Mouse (Mus musculus) adrenal gland, adult 2 months (tissue): ENCODE measurements around the gene Rpl34. TPM values are rescaled to one million over a fixed set of nuclear protein-coding genes. Genes with fewer than 3 reads are reported as not detected.

ENCODE experiments used
- DNase-seq: peaks from one replicate; pipeline ENCODE4 v3.0.0; 2021
- long read RNA-seq: library from polyadenylated mRNA; stranded (forward); transcript quantifications from one replicate; pipeline ENCODE4 v2.0.0, GENCODE M21; 2021
- polyA plus RNA-seq: library from polyadenylated mRNA; depleted of rRNA; stranded (reverse); fragments of >200 nt; gene quantifications from 2 replicates; pipeline ENCODE4 v1.2.3, GENCODE M21; 2012; rRNA removed
- total RNA-seq, 2 experiments: library from RNA; stranded (reverse); gene quantifications; 2 replicates each; pipeline ENCODE4 v1.2.3; 2021

Rpl34 gene
- total RNA-seq (100 to 1,000 TPM; 621 to 725 TPM), polyA plus RNA-seq (235 and 259 TPM in 2 replicates)
- long read RNA-seq, transcript Rpl34-202 (5 exons, 480 nt), result major isoform, 129 of 172 reads
- long read RNA-seq, transcript Rpl34-201 (5 exons, 624 nt), result minor isoform, 28 of 172 reads
- long read RNA-seq, partial matches to known transcripts, result 7 of 172 reads
- long read RNA-seq, other reads (novel, unspliced or antisense), result 4 of 172 reads

DNA sequence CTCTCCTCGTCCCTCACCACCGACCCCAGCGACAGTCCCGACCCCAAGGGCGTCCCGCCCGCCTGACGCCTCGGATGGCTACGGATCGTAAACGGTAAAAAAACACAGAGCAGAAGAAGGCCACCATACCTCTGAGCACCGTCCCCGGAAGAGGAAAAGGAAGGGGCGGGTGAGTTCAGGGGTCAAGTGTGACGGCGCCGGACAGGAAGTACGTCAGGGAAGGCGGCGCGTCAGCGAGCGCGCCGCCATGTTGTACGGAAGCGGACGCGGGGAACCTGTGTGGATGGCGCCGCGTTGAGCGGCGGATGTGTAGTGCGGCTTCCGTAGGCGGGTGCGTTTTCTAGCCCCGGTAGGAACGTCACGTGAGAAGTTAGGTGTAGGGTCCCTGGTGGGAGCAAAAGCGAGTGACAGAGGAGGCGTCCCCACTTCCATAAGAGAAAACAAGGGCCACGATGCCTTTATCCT is at the start of gene Rpl34:
Rpl34 (minus strand) TSS at position 210 of the 465 bp plus-strand sequence.
- DNase-seq, result peak; percentile 96

GRCm38 (mm10) chr3:130768172-130768571 is 38.0 kb upstream of the Rpl34 start:
- no peak for DNase-seq

GRCm38 (mm10) chr3:130764091-130764490 is 33.9 kb upstream of the Rpl34 start:
- DNase-seq, result no peak

GRCm38 (mm10) chr3:130760711-130761435 is 30.7 kb upstream of the Rpl34 start:
- DNase-seq, result peak; percentile 51

GRCm38 (mm10) chr3:130758157-130758841 is 28.1 kb upstream of the Rpl34 start:
- no peak for DNase-seq

DNA sequence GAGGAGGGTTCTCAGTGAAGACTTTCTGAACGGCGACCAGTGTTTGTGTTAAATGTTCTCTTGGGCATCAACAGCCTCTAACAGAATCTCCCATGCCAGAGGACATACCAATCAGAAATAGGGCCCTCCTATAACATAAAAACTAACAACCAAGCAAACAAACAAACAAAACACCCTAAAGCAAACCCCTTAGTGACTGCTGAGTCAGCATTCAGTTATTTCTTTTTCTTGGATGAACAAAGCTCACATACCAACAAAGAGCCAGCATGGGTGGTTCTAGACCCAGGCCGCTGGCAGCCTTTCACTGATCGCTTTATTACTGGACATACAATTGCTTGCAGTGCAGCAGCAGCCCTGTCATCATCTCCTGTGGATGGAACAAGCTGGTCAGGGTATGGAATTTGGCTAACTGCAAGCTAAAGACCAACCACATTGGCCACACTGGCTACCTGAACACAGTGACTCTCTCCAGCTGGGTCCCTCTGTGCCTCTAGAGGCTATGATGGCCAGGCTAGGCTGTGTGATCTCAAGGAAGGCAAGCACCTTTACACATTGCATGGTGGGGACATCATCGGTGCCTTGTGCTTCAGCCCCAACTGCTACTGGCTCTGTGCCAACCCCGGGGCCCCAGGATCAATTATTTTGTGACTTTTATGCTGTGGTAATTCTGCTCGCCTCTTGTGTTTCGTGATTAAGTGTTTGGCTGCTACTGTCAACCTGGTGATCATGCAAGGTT is 27.1 kb upstream of the Rpl34 start:
- DNase-seq, result no peak

- no peak for DNase-seq
Observed at GRCm38 (mm10) chr3:130749206-130749605, 19.0 kb upstream of the Rpl34 start.

DNA sequence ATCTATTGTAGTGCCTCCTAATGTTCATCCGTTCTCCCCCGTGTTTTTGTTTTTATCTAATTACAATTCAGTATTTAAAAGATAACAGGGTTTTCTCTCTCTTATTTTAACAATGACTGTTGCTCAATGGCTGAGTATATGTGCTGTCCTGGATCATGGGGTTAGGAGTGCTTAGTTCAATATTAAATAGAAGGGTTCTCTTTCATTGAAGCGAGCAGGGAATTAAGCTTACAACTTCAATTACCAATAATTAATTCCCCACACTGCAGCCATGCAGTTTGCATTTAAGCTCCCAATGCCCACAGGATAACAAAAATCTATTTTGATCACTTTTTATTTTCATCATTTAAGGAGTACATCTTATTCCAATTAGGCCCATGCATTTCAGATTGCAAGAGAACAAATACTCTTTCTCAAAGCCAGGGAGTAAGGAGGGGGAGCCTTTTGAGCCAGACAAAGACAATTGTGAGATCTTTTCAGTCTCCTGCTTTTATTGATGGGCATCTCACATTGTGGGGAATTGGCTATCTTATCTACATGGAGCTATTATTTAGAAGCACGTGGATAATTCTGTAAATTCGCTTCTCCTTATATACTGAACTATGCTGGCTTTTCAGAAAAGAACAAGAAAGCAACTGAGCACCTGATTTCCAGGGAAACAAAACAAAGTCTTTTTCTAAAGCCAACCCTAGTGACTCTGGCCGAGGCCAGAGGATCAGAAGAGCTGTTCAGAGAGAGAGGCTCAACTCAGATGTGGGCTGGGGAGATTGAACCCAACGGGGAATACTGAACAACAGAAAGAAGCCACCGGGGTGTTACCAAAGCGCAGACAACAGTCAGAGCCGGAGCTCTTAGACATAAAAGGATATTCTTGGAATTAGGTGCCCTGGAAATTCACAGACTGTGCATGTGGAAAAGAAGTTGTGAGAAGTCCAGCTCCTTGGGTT is 16.7 kb upstream of the Rpl34 start:
- DNase-seq, result no peak

DNA sequence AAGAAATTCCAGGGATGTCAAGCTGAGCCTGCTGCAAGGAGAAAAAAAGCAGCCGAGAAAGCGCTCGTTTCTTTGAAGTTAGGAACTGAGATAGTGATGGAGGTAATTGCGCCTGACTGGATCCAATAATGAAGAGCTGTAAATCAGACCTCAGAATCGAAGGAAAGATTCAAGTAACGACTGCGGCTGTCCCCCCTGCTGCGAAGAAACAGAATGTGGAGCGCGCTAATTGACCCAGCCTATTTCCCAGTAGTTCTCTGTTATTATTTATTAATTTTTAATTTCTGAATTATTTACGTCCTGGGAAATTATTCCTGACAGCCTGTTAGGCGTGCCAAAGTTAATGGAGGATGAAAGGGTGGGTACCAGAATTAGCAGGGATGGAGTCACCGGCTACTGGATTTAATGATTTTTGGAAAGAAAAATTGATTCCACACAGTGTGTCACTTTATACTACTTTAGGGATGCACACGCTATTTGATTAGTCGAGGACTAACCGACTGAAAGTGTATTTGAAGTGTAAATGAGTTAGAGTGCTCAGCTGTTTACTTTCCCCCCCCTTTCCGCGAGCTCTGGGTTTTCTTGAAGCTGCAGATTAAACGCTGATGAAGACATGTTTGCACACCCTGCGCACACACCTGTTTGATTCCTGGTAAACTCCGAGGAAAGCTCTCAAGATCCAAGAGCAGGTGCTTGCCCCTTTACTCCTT is 7.6 kb upstream of the Rpl34 start:
- no peak for DNase-seq

- DNase-seq, result no peak
Observed at GRCm38 (mm10) chr3:130736758-130737157, 6.6 kb upstream of the Rpl34 start.

- DNase-seq, result peak; percentile 48
Observed at GRCm38 (mm10) chr3:130729472-130730188, 568 bp downstream of the Rpl34 start.

DNA sequence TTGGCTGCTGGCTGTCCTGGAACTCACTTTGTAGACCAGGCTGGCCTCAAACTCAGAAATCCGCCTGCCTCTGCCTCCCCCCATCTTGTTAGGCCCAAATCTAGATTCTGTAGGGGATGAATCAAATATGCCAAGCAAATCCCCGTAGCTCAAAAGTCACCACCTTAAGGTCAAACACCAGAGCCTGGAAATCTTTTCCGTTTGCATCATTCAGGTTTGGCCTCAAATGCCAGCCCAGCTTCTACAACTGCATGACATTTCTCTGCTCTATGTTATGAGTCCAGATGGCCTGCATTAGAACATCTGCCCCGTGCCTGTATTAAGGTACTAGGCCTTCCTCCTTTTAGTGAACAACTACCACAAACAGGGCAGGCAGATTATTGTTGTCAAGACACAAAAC is 2.5 kb downstream of the Rpl34 start:
- DNase-seq, result peak; percentile 18

GRCm38 (mm10) chr3:130727036-130727435 is 3.2 kb downstream of the Rpl34 start:
- peak; percentile 68 for DNase-seq

DNA sequence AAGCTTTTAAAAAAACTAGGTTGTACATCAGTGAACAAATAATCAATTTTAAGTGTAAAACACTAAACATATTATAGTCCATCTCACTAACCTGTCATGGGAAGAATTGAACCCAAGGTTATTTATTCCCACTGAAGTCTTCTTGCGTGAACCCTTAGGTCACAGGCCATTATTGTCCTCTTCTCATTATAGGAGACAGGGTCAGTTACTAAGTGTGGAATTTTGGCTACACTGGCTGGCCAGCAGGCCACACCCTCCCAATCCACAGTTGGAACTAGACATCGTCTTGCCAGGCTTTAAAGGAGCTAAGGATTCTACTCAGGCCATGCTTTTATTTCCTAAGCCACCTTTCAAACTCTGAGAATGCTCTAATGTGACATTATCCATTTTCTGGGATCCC is 4.5 kb downstream of the Rpl34 start:
- DNase-seq, result no peak

GRCm38 (mm10) chr3:130722733-130723478 is 7.3 kb downstream of the Rpl34 start:
- no peak for DNase-seq

GRCm38 (mm10) chr3:130720225-130720624 is 10.0 kb downstream of the Rpl34 start:
- DNase-seq, result no peak

- no peak for DNase-seq
Observed at GRCm38 (mm10) chr3:130718871-130719270, 11.3 kb downstream of the Rpl34 start.

DNA sequence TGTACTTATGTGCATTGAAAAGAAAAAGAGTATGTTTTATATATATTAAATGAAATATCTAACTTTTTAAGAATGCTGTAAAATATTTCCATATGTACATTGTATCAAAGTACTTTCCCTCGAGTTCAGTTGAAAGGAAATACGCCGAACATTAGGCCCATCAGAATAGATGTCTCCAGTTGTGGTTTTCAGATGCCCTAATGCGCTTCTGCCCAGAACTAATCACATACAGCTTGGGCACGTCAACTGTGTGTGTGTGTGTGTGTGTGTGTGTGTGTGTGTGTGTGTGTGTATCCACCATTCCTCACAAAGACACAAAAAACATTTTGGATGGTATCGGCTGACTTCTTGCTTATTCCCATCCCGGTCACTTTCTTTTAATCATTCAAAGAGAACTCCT is 13.6 kb downstream of the Rpl34 start:
- DNase-seq, result no peak
